Comparison of ENCODE assay signal across 18 mouse cellular contexts in genomic region chr1:64164526-64165062, GRCm38 (mm10). TPM values are rescaled to one million over a fixed set of nuclear protein-coding genes. Genes with fewer than 3 reads are reported as not detected.
DNase-seq lines count a peak whose midpoint lies in the region; TF ChIP-seq lines count a peak whose summit lies in the region.
"Had no signal": no experiment of that assay in that cellular context is flagged by ENCODE, and none has a peak within 500 bp of the region (broad histone marks: within the 10 kb centered on the region; RNA-seq: fewer than 3 reads in every experiment).

No protein-coding gene starts in this region.

- no peak for TF ChIP-seq POLR2A in brain, embryonic 14.5 days (IDR thresholded peaks at IDR 0.05; ENCODE audit: borderline replicate concordance, extremely low read depth, insufficient read depth, insufficient read length, poor library complexity, severe bottlenecking)

- TF ChIP-seq CTCF in brain, embryonic 14.5 days (IDR thresholded peaks at IDR 0.05; ENCODE audit: borderline replicate concordance, extremely low read depth, insufficient read depth, insufficient read length) = no peak

- DNase-seq in left cerebral cortex, postnatal 4 days = peak; percentile 41
- DNase-seq in left cerebral cortex, adult 11 months (ENCODE audit: low spot score) = no peak
- peak; percentile 9 for DNase-seq in brain, embryonic 14.5 days (ENCODE audit: low read depth)
- peak; percentile 80 for DNase-seq in cerebellum, adult 8-10 months
- DNase-seq in forelimb bud, embryonic 11.5 days (ENCODE audit: low read depth, low spot score) = peak; percentile 48
- no peak for DNase-seq in thymus, postnatal 4 days
- DNase-seq in left cerebral cortex, postnatal 14 days (ENCODE audit: low spot score in 2 of 2) = no peak
- no peak for DNase-seq in lung, postnatal 4 days
- DNase-seq: B cell, adult 2 months; forebrain, postnatal 0 days; gastrocnemius, adult 2 months; heart, adult 11 months; heart, postnatal 4 days; kidney, postnatal 36 days; liver, postnatal 0 days; lung, postnatal 10 days; midbrain, embryonic 14.5 days; thymus, postnatal 25 days had no signal

- intact Hi-C loops in left cerebral cortex, postnatal 4 days (cut with DNase I) = no loop called here
- intact Hi-C loops in left cerebral cortex, postnatal 14 days (cut with DNase I) = no loop called here

RNA-seq across cellular contexts. Expression of gene Klf7, which starts 42.5 kb away (rescaled TPM):
- 100 to 1,000 TPM; 153 to 161 TPM for total RNA-seq in left cerebral cortex, postnatal 4 days (2021)
- polyA plus RNA-seq in brain, embryonic 14.5 days (2012; rRNA removed) = 25.8 and 42.7 TPM in 2 replicates
- 10 to 100 TPM; 54.2 to 55.8 TPM for total RNA-seq in left cerebral cortex, postnatal 14 days (2021)

Comparison
In these comparisons a context has a peak if more than half of its experiments do, and no peak if none do; other contexts are left out.
1. DNase-seq: peak in left cerebral cortex, postnatal 4 days (single experiment), brain, embryonic 14.5 days (single experiment), cerebellum, adult 8-10 months (single experiment) and forelimb bud, embryonic 11.5 days (single experiment); none in left cerebral cortex, adult 11 months (single experiment), thymus, postnatal 4 days (single experiment), left cerebral cortex, postnatal 14 days (0 of 2) and lung, postnatal 4 days (0 of 2).